Mouse (Mus musculus) yolk sac, embryonic 10.5 days (tissue): Measurements from ENCODE around the gene Arrdc2.
"Not testable (repeated sequence)": the region's sequence is repeated elsewhere in the genome, so short reads cannot be mapped to it uniquely, and the experiment has no call there.

Experiments used
- DNase-seq: peaks from one replicate; pipeline ENCODE4 v3.0.0-alpha.2; 2017; ENCODE audit warnings: low spot score

Gene Arrdc2

GRCm38 (mm10) chr8:70838654-70839407, 689 bp downstream of the Arrdc2 start:
- DNase-seq, result no peak

- DNase-seq, result no peak
Measured at GRCm38 (mm10) chr8:70836666-70837065, 2.9 kb downstream of the Arrdc2 start.

- no peak for DNase-seq
Measured at GRCm38 (mm10) chr8:70834071-70834470, 5.4 kb downstream of the Arrdc2 start.

- no peak for DNase-seq
Measured at GRCm38 (mm10) chr8:70833520-70833919, 6.0 kb downstream of the Arrdc2 start.

- no peak for DNase-seq
Measured at GRCm38 (mm10) chr8:70833018-70833482, 6.5 kb downstream of the Arrdc2 start.

GRCm38 (mm10) chr8:70832371-70832770, 7.1 kb downstream of the Arrdc2 start:
- DNase-seq, result no peak

- DNase-seq, result no peak
Measured at GRCm38 (mm10) chr8:70831517-70831916, 8.0 kb downstream of the Arrdc2 start.

GRCm38 (mm10) chr8:70827796-70828195, 11.7 kb downstream of the Arrdc2 start:
- DNase-seq, result no peak

- DNase-seq, result no peak
Measured at GRCm38 (mm10) chr8:70827010-70827409, 12.5 kb downstream of the Arrdc2 start.

- DNase-seq, result no peak
Measured at GRCm38 (mm10) chr8:70825816-70826215, 13.7 kb downstream of the Arrdc2 start.

- no peak for DNase-seq
Measured at GRCm38 (mm10) chr8:70823802-70824201, 15.7 kb downstream of the Arrdc2 start.

GRCm38 (mm10) chr8:70822594-70822993, 16.9 kb downstream of the Arrdc2 start:
- not testable (repeated sequence) for DNase-seq

GRCm38 (mm10) chr8:70821992-70822391, 17.5 kb downstream of the Arrdc2 start:
- DNase-seq, result no peak

GRCm38 (mm10) chr8:70821399-70821962, 18.0 kb downstream of the Arrdc2 start:
- peak; percentile 38 for DNase-seq

GRCm38 (mm10) chr8:70820101-70820935, 19.2 kb downstream of the Arrdc2 start:
- peak; percentile 64 for DNase-seq

GRCm38 (mm10) chr8:70816679-70817078, 22.8 kb downstream of the Arrdc2 start:
- no peak for DNase-seq

GRCm38 (mm10) chr8:70812885-70813284, 26.6 kb downstream of the Arrdc2 start:
- no peak for DNase-seq

- DNase-seq, result no peak
Measured at GRCm38 (mm10) chr8:70812055-70812454, 27.5 kb downstream of the Arrdc2 start.

- no peak for DNase-seq
Measured at GRCm38 (mm10) chr8:70810962-70811680, 28.4 kb downstream of the Arrdc2 start.

- DNase-seq, result no peak
Measured at GRCm38 (mm10) chr8:70808955-70809701, 30.4 kb downstream of the Arrdc2 start.

- no peak for DNase-seq
Measured at GRCm38 (mm10) chr8:70808239-70808638, 31.3 kb downstream of the Arrdc2 start, which contains the start of gene Il12rb1. Gene Il12rb1, plus strand, starts transcription at chr8:70808449.
